Mouse (Mus musculus) hindbrain, embryonic 15.5 days (tissue): ENCODE measurements around the gene Kcnq5. TPM values are rescaled to one million over a fixed set of nuclear protein-coding genes. Genes with fewer than 3 reads are reported as not detected.

ENCODE experiments used
- ATAC-seq: fragments of 200-750 bp; cut with Nextera tagmentation; 2 replicates; pipeline ENCODE4 v1.8.0; 2017; ENCODE audit warnings: low read depth, moderate number of reproducible peaks, moderate TSS enrichment; ENCODE audit not compliant: low FRiP score
- H3K27ac ChIP-seq: fragments of 300-500 bp; sonication (generic); replicated peaks from 2 replicates; pipeline ENCODE4 v1.5.1; 2015; ENCODE audit warnings: mild to moderate bottlenecking, inconsistent platforms
- H3K27me3 ChIP-seq: fragments of 300-500 bp; sonication (generic); 2 replicates; pipeline ENCODE4 v1.6.1; 2015; ENCODE audit warnings: control low read depth, inconsistent platforms
- H3K36me3 ChIP-seq: fragments of 300-500 bp; sonication (generic); 2 replicates; pipeline ENCODE4 v1.6.1; 2015; ENCODE audit warnings: control low read depth, inconsistent platforms
- H3K4me1 ChIP-seq: fragments of 300-500 bp; sonication (generic); replicated peaks from 2 replicates; pipeline ENCODE4 v1.6.1; 2015; ENCODE audit warnings: control low read depth, inconsistent platforms
- H3K4me2 ChIP-seq: fragments of 300-500 bp; sonication (generic); 2 replicates; pipeline ENCODE4 v1.6.1; 2015; ENCODE audit warnings: moderate library complexity, mild to moderate bottlenecking, inconsistent platforms
- H3K4me3 ChIP-seq: fragments of 300-500 bp; sonication (generic); 2 replicates; pipeline ENCODE4 v1.5.1; 2015; ENCODE audit warnings: mild to moderate bottlenecking, inconsistent platforms
- H3K9ac ChIP-seq: fragments of 300-500 bp; sonication (generic); 2 replicates; pipeline ENCODE4 v1.6.1; 2015; ENCODE audit warnings: inconsistent platforms
- H3K9me3 ChIP-seq: fragments of 300-500 bp; sonication (generic); 2 replicates; pipeline ENCODE4 v1.6.1; 2016; ENCODE audit warnings: control low read depth, inconsistent platforms
- WGBS: fragments of 180-500 bp; shearing (Covaris S2); methylation state at CpG from one replicate; pipeline ENCODE4 v1.1.7; 2015; 5-methylcytosine and 5-hydroxymethylcytosine counted together
- polyA plus RNA-seq: library from polyadenylated mRNA; unstranded; fragments of >200 nt; fragmentation: Nextera tagmentation; extraction: Ambion mirVana; gene quantifications from 2 replicates; pipeline ENCODE4 v1.2.1, GENCODE M21; 2015

The Kcnq5 gene
- 1.8 and 2.1 TPM in 2 replicates for polyA plus RNA-seq

DNA sequence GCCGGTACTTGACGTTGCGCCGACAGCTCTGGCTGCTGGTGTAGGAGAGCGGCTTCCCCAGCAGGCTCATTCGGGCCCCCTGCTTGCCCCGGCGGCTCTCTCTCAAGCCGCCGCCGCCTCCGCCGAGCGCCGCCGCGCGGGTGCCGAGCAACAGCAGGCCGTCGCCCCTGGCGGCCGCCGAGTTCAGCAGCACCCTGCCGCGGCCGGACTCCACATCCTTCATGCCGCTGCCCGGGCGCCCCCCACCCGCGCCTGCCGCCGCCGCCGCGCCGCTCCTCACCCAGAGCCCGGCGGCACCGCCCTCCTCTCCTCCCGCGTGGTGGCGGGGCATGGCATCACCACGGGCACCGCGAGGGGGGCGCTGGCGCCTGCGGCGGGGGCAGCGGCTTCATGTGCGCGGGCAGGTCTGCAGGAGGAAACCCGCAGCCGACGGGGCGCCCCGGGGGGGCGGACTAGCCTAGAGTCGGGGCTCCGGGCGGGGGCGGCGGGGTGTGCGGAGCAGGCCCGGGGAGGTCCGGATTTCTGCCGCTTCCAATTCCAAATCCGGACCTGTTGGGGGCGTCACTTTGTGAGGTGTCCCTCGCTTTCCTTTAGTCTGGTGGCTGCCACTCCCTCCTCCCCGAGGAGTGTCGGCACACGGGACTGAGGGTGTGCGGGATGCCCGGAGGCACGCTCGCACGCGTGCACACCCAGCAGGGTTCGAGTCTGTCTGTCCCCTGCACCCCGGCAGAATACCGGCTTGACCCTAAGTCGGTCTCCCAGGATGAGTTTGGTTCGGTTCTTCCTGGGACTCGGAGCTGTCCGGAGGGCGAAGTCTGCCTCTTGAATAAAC lies at the start of gene Kcnq5:
TSS of gene Kcnq5 (minus strand) at position 692 of the 832 bp plus-strand sequence.
- H3K9ac ChIP-seq: peak within 1 kb of the TSS; percentile 59
- under 1% methylated on average over 57 of the region's 89 CpGs for WGBS
- H3K4me1 ChIP-seq: peaks cover 16% of the 10 kb centered on the region
- H3K9me3 ChIP-seq: no peaks in the 10 kb centered on the region
- H3K4me2 ChIP-seq: peak within 1 kb of the TSS; percentile 89
- peak within 1 kb of the TSS; percentile 70 for H3K4me3 ChIP-seq
- H3K36me3 ChIP-seq: no peaks in the 10 kb centered on the region
- H3K27ac ChIP-seq: peak within 1 kb of the TSS; percentile 61
- peak; percentile 85 for ATAC-seq
- H3K27me3 ChIP-seq: peaks cover 6% of the 10 kb centered on the region

DNA sequence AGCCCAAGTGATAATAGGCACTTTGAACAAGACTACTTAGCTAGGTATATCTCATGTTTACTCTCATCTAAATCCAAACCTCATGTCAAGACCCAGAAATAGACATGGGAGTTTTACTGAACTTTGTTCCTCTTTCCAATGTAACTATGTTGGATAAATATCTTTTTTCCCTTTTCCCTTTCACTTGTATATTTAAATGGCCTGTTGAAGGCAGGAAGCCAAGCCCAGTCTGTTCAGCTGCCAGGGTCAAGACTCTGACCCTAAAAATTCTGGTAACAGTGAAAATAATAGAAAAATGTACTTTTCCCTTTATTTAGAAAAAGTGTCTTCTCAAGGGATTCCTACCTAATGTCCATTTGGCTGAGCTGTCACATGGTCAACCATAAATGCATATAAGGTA lies 18.0 kb upstream of the Kcnq5 start:
- H3K27me3 ChIP-seq: no peaks in the 10 kb centered on the region
- no peak overlapping the region for H3K4me2 ChIP-seq
- H3K4me1 ChIP-seq: no peaks in the 10 kb centered on the region
- H3K9ac ChIP-seq: no peak overlapping the region
- no peak overlapping the region for H3K27ac ChIP-seq
- no peaks in the 10 kb centered on the region for H3K36me3 ChIP-seq
- no peak for ATAC-seq
- no peak overlapping the region for H3K4me3 ChIP-seq
- no peaks in the 10 kb centered on the region for H3K9me3 ChIP-seq

DNA sequence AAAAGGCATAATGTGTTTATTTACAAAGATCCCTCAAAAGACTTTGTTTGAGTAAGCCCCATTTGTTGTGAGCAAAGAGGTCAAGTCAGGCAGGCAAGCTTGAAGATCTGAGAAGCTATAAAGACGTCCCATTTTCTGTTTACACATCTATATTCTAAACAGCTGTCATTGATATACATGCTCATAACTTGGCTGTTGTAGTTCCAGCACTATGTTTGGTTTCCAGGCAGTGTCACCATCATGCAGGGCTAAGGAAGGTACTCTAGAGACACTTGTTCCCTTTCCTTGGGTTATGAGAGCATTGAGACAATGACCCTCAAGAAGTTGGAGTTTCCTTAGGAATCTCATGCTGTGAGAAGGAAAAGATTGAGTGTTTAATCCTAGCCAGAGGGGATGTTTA lies 17.6 kb upstream of the Kcnq5 start:
- Histone ChIP-seq H3K9ac (no peak overlapping the region), H3K27ac (no peak overlapping the region), H3K4me3 (no peak overlapping the region), H3K4me1 (no peaks in the 10 kb centered on the region), H3K9me3 (no peaks in the 10 kb centered on the region), H3K36me3 (no peaks in the 10 kb centered on the region), H3K27me3 (no peaks in the 10 kb centered on the region), H3K4me2 (no peak overlapping the region)
- WGBS: 88% methylated on average over 1 of the region's 1 CpGs
- ATAC-seq: no peak

DNA sequence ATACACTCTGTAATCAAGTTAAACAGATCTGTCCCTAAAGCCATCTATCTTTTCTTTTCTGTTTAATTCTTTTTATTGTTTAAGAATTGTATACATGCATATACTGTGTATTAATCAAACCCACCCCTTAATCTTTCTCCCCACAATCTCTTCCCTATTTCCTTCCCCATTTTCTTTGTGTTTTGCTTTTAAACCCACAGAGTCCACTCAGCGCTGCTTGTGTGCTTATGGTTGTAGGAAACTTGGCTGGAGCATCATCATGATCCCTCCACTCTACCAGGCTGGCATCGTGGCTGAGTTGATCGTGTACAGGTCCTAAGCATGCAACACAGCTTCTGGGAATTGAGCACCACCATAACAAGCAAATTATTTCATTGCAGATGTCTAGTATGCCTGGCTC lies 12.3 kb upstream of the Kcnq5 start:
- no peak for ATAC-seq
- no peaks in the 10 kb centered on the region for H3K36me3 ChIP-seq
- H3K27me3 ChIP-seq: no peaks in the 10 kb centered on the region
- no peaks in the 10 kb centered on the region for H3K4me1 ChIP-seq
- H3K4me3 ChIP-seq: no peak overlapping the region
- H3K9ac ChIP-seq: no peak overlapping the region
- no peak overlapping the region for H3K4me2 ChIP-seq
- no peaks in the 10 kb centered on the region for H3K9me3 ChIP-seq
- WGBS: 87% methylated on average over 3 of the region's 3 CpGs
- no peak overlapping the region for H3K27ac ChIP-seq

DNA sequence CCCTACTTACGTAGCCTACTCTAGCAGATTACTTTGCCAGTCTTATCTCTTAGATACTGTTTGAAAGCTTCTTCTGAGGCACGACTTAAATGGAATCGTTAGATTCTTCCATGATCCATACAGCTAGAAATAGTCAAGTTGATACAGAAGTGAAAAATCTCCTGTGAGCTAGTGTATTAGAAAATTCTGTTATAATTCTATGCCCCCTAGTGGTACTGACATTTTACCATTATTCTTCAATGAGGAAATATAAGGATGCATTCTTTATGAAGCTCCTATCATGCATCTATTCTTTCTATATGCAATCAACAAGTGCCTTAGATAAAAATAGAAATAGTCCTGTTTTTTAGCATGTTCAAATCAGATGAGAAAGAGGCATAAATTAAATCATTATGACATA lies 5.4 kb upstream of the Kcnq5 start:
- peaks cover 6% of the 10 kb centered on the region for H3K27me3 ChIP-seq
- no peak overlapping the region for H3K9ac ChIP-seq
- peaks cover 4% of the 10 kb centered on the region for H3K4me1 ChIP-seq
- WGBS: 85% methylated on average over 3 of the region's 3 CpGs
- no peak overlapping the region for H3K4me3 ChIP-seq
- H3K27ac ChIP-seq: no peak overlapping the region
- no peak for ATAC-seq
- no peaks in the 10 kb centered on the region for H3K36me3 ChIP-seq
- no peaks in the 10 kb centered on the region for H3K9me3 ChIP-seq
- no peak overlapping the region for H3K4me2 ChIP-seq

DNA sequence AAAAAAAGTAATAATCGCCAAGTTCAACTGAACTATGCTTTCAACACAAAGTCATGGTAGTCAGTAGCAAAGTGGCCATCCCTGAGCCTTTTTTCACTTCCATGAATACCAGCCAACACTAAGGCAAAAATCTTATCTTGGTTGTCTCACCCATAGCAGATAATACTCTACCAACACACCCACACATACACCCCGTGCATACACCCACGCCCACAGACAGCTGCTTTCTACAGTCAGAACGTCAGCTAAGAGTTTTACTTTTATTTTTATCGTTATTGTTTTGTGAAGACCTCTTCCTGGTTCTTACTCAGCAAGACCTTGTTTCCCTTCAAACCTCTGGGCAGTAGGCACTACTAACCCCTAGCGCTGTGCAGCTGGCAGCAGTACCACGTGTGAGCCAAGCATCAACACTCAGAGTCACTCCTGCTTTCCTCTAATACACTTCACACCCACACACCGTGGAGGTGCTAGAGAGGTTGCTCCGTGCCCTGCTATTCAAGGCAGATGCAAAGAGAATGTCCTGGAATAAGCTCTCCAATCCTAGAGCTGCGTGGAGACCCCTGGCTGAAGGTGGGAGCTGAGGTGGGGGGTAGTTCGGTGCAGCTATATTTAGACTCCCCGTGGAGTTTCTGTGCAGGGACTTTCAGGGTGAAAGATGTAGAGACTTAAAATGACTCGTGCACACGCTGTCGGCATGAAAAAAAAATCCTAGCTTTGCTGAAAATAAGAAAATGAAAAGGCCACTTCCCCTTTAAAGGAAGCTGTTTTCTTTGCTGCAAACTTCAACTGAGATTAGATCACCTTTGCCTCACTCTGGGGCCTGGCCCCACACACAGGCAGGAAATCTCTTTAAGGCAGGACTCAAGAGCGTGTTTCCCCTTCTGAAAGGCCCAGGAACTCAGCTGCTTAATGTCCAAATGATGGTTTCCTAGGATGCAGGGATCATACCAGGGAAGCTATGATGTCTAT lies 1.4 kb upstream of the Kcnq5 start:
- no peak for ATAC-seq
- no peaks in the 10 kb centered on the region for H3K36me3 ChIP-seq
- no peaks in the 10 kb centered on the region for H3K9me3 ChIP-seq
- WGBS: 58% methylated on average over 16 of the region's 16 CpGs
- no peak overlapping the region for H3K4me3 ChIP-seq
- no peak overlapping the region for H3K9ac ChIP-seq
- H3K27ac ChIP-seq: no peak overlapping the region
- H3K27me3 ChIP-seq: peaks cover 6% of the 10 kb centered on the region
- peaks cover 16% of the 10 kb centered on the region for H3K4me1 ChIP-seq
- H3K4me2 ChIP-seq: peak overlapping the region; percentile 89

DNA sequence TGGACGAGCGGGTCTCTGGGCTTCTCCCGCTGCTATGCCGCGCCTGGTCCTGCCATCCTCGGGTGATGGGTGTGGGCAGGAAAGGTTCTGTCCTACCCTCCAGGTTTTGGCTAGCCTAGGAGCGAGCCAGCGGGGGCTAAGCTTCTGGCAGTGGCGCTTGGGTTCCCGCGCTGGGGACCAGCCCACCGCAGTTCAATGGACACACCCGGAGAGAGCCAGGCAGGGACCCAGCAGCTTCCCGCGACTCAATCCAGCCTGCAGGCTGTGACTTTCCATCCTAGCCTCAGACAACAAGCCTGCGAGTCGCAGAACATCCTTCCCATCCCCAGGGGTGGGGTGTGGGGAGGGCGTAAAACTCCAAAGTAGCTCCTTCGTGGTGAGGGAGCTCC lies 335 bp upstream of the Kcnq5 start:
- H3K27me3 ChIP-seq: peaks cover 6% of the 10 kb centered on the region
- no peaks in the 10 kb centered on the region for H3K9me3 ChIP-seq
- H3K4me3 ChIP-seq: peak overlapping the region; percentile 70
- peak overlapping the region; percentile 59 for H3K9ac ChIP-seq
- peak; percentile 31 for ATAC-seq
- H3K36me3 ChIP-seq: no peaks in the 10 kb centered on the region
- under 1% methylated on average over 19 of the region's 19 CpGs for WGBS
- H3K4me2 ChIP-seq: peak overlapping the region; percentile 89
- no peak overlapping the region for H3K27ac ChIP-seq
- H3K4me1 ChIP-seq: peaks cover 16% of the 10 kb centered on the region

DNA sequence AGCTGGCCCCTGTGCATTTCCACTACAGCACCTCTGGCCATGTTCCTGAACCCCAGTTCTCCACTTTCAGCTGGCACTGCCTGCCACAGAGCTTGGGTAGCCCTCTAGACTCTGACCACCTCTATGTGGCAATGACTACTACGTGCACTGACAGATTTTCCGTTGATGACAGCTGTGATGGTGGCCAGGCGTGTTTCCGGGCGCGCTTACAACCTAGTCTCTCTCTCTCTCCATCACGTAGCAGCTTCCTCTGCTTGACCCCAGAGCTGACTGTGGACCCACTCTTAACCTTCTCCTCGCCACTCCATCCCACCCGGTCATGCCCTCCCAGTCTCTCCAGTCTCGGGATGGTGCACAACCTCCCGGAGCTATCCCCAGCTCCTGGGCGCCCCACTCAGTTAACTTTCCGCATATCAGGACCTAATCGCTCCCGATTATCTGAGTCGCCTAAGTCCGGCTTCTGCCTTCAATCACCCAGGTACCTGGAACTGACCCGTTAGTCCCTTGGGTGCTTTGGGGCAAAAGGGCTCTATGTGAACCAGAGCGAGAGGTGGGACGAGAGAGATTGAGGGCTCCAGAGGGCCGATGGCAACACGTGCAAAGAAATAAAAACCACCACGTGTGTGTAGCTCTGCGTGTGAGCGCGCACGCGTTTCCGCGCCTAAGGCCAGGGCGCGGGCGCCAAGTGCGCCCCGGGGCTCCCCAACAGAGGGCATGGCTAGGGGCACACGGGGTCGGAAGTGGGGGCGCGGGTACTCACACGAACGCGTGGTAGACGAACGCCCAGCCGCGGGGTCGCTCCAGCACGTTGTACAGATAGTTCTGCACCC lies 1.1 kb downstream of the Kcnq5 start:
- Histone ChIP-seq H3K27me3 (peaks cover 6% of the 10 kb centered on the region), H3K36me3 (no peaks in the 10 kb centered on the region), H3K4me1 (peaks cover 16% of the 10 kb centered on the region), H3K9ac (peak overlapping the region; percentile 59), H3K4me3 (peak overlapping the region; percentile 70), H3K27ac (peak overlapping the region; percentile 61; the same call in 1 of the 2 replicates), H3K4me2 (peak overlapping the region; percentile 89), H3K9me3 (no peaks in the 10 kb centered on the region)
- WGBS: under 1% methylated on average over 45 of the region's 48 CpGs
- peak; percentile 47; the same call in 1 of the 2 replicates for ATAC-seq

DNA sequence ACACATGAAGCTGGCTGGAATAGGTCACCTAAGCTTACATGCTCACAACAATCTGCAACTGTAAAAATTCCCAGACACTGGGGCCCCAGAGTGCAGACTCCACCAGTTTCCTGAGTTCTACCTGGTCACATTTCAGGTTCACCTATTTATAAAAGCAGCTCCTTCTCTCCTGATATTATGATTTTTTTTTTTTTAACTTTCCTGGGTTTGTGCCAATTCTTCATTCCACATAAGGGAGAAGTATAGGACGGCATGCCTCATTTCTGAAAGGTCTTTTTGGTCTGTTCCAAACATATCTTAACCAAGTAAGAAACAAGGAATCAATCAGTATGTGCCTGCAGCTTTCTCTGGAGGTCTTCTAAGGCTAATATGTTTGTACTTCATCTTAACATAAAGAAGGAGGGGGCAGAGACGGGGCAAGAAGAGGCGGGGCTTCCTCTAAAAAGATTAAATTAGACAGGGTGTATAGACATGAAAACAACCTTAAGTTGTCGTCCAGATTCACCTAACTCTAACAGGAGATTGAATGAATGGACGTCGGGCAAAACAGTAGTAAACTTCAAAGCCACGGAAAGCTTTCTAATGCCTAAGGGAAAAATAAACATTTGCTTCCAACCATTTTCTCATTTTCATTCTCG lies 2.0 kb downstream of the Kcnq5 start:
- H3K27me3 ChIP-seq: peaks cover 6% of the 10 kb centered on the region
- H3K36me3 ChIP-seq: no peaks in the 10 kb centered on the region
- WGBS: 35% methylated on average over 8 of the region's 8 CpGs
- H3K9ac ChIP-seq: no peak overlapping the region
- ATAC-seq: no peak
- H3K4me1 ChIP-seq: peaks cover 16% of the 10 kb centered on the region
- H3K9me3 ChIP-seq: no peaks in the 10 kb centered on the region
- no peak overlapping the region for H3K27ac ChIP-seq
- H3K4me3 ChIP-seq: peak overlapping the region; percentile 70
- peak overlapping the region; percentile 89 for H3K4me2 ChIP-seq

DNA sequence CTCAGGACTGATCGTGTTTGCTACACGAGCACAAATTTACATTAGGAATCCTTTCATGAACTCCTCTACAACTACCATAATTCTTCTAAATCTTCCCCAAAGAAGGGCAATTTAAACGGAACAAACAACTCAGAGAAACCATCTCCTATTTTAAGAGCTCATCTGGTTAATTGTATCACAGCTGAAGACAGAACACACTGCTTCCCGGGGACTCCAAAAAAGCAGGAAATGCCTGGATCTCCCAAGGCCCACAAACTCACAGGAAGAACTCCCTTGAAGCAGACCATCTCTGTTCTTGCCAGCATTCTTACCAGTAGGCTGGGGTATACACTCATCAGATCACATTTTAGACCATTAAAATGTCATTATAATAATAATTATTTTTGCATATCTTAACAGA lies 3.7 kb downstream of the Kcnq5 start:
- H3K27me3 ChIP-seq: peaks cover 3% of the 10 kb centered on the region
- H3K4me1 ChIP-seq: peaks cover 16% of the 10 kb centered on the region
- no peak overlapping the region for H3K27ac ChIP-seq
- H3K4me2 ChIP-seq: no peak overlapping the region
- no peaks in the 10 kb centered on the region for H3K36me3 ChIP-seq
- H3K9ac ChIP-seq: no peak overlapping the region
- no peaks in the 10 kb centered on the region for H3K9me3 ChIP-seq
- WGBS: 57% methylated on average over 4 of the region's 4 CpGs
- no peak for ATAC-seq
- no peak overlapping the region for H3K4me3 ChIP-seq

DNA sequence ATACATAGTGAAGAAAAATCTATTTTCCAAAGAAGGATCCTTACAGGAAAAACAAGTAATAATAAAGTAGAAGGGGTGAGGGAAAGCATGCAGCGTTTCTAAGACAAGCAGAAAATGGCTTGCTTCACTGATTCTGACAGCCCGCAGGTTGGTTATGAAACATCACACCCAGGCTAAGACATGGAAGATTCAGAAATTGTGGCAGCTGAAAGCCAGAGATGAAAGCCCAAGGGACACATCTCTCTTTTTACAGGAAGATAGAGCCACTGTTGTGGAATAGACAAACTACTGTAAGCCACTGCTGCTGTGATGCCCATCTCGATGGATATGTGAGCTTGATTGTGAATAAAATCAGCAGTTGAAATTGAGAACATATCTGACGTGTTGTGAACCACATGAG lies 20.9 kb downstream of the Kcnq5 start:
- no peak for ATAC-seq
- Histone ChIP-seq H3K4me3 (no peak overlapping the region), H3K4me2 (no peak overlapping the region), H3K9ac (no peak overlapping the region), H3K27me3 (no peaks in the 10 kb centered on the region), H3K4me1 (no peaks in the 10 kb centered on the region), H3K9me3 (no peaks in the 10 kb centered on the region), H3K36me3 (no peaks in the 10 kb centered on the region), H3K27ac (no peak overlapping the region)
- WGBS: 73% methylated on average over 4 of the region's 4 CpGs
